Mouse (Mus musculus) spleen, adult 2 months (tissue): ENCODE measurements around the gene Pithd1. TPM values are rescaled to one million over a fixed set of nuclear protein-coding genes. Genes with fewer than 3 reads are reported as not detected.

Source experiments
- DNase-seq, 2 experiments: peaks; one replicate each; pipeline versions ENCODE4 v3.0.0 to v3.0.0-alpha.2; 2012 to 2021; ENCODE audit warnings: low spot score in 2 of 2, low read depth in 1 of 2
- H3K27ac ChIP-seq: fragments of 200-500 bp; 2 replicates; pipeline ENCODE4 v1.5.1; 2012; ENCODE audit warnings: low read length, inconsistent platforms; ENCODE audit not compliant: insufficient read depth
- H3K27me3 ChIP-seq: fragments of 200-500 bp; 2 replicates; pipeline ENCODE4 v1.6.1; 2012; ENCODE audit warnings: mild to moderate bottlenecking, moderate library complexity, low read length, inconsistent platforms; ENCODE audit not compliant: control insufficient read depth, insufficient read depth
- H3K36me3 ChIP-seq: fragments of 200-500 bp; 2 replicates; pipeline ENCODE4 v1.6.1; 2012; ENCODE audit warnings: mild to moderate bottlenecking, low read length, inconsistent platforms; ENCODE audit not compliant: control insufficient read depth, insufficient read depth
- H3K4me1 ChIP-seq: fragments of 200-500 bp; 2 replicates; pipeline ENCODE4 v1.6.1; 2011; ENCODE audit warnings: inconsistent platforms; ENCODE audit not compliant: control insufficient read depth, insufficient read depth, insufficient read length
- H3K4me3 ChIP-seq: fragments of 200-500 bp; 2 replicates; pipeline ENCODE4 v1.5.1; 2011; ENCODE audit warnings: mild to moderate bottlenecking, inconsistent platforms; ENCODE audit not compliant: insufficient read depth, insufficient read length; ENCODE audit errors: extremely low read depth
- CTCF ChIP-seq: fragments of 200-500 bp; IDR thresholded peaks from 2 replicates; pipeline ENCODE4 v1.5.1; 2011; ENCODE audit warnings: mild to moderate bottlenecking, inconsistent platforms; ENCODE audit not compliant: insufficient read depth, insufficient read length, insufficient replicate concordance; ENCODE audit errors: extremely low read depth
- POLR2A ChIP-seq: fragments of 200-500 bp; IDR thresholded peaks from 2 replicates; pipeline ENCODE4 v1.6.1; 2011; ENCODE audit warnings: low read depth, low read length, inconsistent platforms
- WGBS: fragments of 180-500 bp; shearing (Covaris S2); methylation state at CpG from one replicate; pipeline ENCODE4 v1.1.7; 2018; 5-methylcytosine and 5-hydroxymethylcytosine counted together
- polyA plus RNA-seq: library from polyadenylated mRNA; depleted of rRNA; stranded (reverse); fragments of >200 nt; gene quantifications from 2 replicates; pipeline ENCODE4 v1.2.3, GENCODE M21; 2012

Gene Pithd1
- polyA plus RNA-seq, 1 experiment = 31.0 TPM

- no peak overlapping the region for H3K27ac ChIP-seq
- no peak for TF ChIP-seq CTCF
- TF ChIP-seq POLR2A = no peak
- no peak for DNase-seq
- H3K27me3 ChIP-seq = no peaks in the 10 kb centered on the region
- H3K36me3 ChIP-seq = peaks cover 58% of the 10 kb centered on the region
- no peaks in the 10 kb centered on the region for H3K4me1 ChIP-seq
- WGBS = 92% methylated on average over 4 of the region's 4 CpGs
- H3K4me3 ChIP-seq = no peak overlapping the region
Measured at GRCm38 (mm10) chr4:136010586-136010985, 23.5 kb upstream of the Pithd1 start.

GRCm38 (mm10) chr4:136008782-136009447, 21.9 kb upstream of the Pithd1 start:
- Histone ChIP-seq H3K4me1 (no peaks in the 10 kb centered on the region), H3K27ac (no peak overlapping the region), H3K27me3 (no peaks in the 10 kb centered on the region), H3K4me3 (no peak overlapping the region), H3K36me3 (peaks cover 69% of the 10 kb centered on the region)
- WGBS = 98% methylated on average over 8 of the region's 8 CpGs
- no peak for DNase-seq
- TF ChIP-seq POLR2A (no peak), CTCF (no peak)

GRCm38 (mm10) chr4:136006821-136007220, 19.8 kb upstream of the Pithd1 start:
- H3K4me1 ChIP-seq = no peaks in the 10 kb centered on the region
- no peak for DNase-seq
- TF ChIP-seq POLR2A (no peak), CTCF (no peak)
- WGBS = 58% methylated on average over 3 of the region's 3 CpGs
- H3K4me3 ChIP-seq = no peak overlapping the region
- H3K27me3 ChIP-seq = no peaks in the 10 kb centered on the region
- H3K36me3 ChIP-seq = peaks cover 68% of the 10 kb centered on the region
- no peak overlapping the region for H3K27ac ChIP-seq

- no peak for DNase-seq
- TF ChIP-seq POLR2A (no peak), CTCF (no peak)
- no peaks in the 10 kb centered on the region for H3K4me1 ChIP-seq
- H3K4me3 ChIP-seq = no peak overlapping the region
- peaks cover 52% of the 10 kb centered on the region for H3K36me3 ChIP-seq
- H3K27me3 ChIP-seq = no peaks in the 10 kb centered on the region
- 97% methylated on average over 2 of the region's 2 CpGs for WGBS
- no peak overlapping the region for H3K27ac ChIP-seq
Measured at GRCm38 (mm10) chr4:136004921-136005320, 17.9 kb upstream of the Pithd1 start.

GRCm38 (mm10) chr4:136004107-136004675, 17.1 kb upstream of the Pithd1 start:
- Histone ChIP-seq H3K4me1 (no peaks in the 10 kb centered on the region), H3K4me3 (no peak overlapping the region), H3K36me3 (peaks cover 47% of the 10 kb centered on the region), H3K27ac (no peak overlapping the region), H3K27me3 (no peaks in the 10 kb centered on the region)
- TF ChIP-seq POLR2A (no peak), CTCF (no peak)
- WGBS = 81% methylated on average over 5 of the region's 5 CpGs
- DNase-seq = no peak

DNA sequence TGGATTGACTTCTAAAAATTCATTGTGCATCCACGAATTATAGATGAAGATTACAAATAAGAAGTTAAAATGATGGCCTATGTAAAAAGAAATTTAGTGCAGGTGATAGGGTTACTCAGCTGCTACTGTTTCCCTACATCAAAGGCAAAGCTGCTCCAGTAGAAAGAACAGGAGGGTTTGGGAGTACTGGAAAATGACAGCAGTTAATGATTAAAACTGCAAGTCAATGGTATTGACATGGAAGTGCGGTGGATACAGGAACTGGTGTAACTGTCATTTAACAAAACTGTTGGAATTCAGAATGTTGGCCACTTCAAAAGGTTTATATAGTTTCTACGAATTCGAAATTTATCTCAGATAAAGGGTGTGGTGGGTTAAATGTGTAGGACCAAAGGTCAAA, 8.1 kb upstream of the Pithd1 start:
- H3K36me3 ChIP-seq = no peaks in the 10 kb centered on the region
- no peak overlapping the region for H3K4me3 ChIP-seq
- TF ChIP-seq CTCF (no peak), POLR2A (no peak)
- no peaks in the 10 kb centered on the region for H3K4me1 ChIP-seq
- 91% methylated on average over 4 of the region's 4 CpGs for WGBS
- no peaks in the 10 kb centered on the region for H3K27me3 ChIP-seq
- no peak overlapping the region for H3K27ac ChIP-seq
- no peak for DNase-seq

GRCm38 (mm10) chr4:135993941-135994340, 6.9 kb upstream of the Pithd1 start:
- DNase-seq = no peak
- H3K4me1 ChIP-seq = no peaks in the 10 kb centered on the region
- H3K4me3 ChIP-seq = no peak overlapping the region
- no peaks in the 10 kb centered on the region for H3K27me3 ChIP-seq
- H3K27ac ChIP-seq = no peak overlapping the region
- TF ChIP-seq CTCF = no peak
- TF ChIP-seq POLR2A = no peak
- no peaks in the 10 kb centered on the region for H3K36me3 ChIP-seq
- WGBS = 94% methylated on average over 6 of the region's 6 CpGs
